Mouse (Mus musculus): ENCODE measurements at regions not wholly inside any gene's neighbourhood (a gene's known extent, or its start where the extent isn't known, plus 50 kb on each side); places are given as distances from the start of the nearest gene placed in this dataset.

DNA sequence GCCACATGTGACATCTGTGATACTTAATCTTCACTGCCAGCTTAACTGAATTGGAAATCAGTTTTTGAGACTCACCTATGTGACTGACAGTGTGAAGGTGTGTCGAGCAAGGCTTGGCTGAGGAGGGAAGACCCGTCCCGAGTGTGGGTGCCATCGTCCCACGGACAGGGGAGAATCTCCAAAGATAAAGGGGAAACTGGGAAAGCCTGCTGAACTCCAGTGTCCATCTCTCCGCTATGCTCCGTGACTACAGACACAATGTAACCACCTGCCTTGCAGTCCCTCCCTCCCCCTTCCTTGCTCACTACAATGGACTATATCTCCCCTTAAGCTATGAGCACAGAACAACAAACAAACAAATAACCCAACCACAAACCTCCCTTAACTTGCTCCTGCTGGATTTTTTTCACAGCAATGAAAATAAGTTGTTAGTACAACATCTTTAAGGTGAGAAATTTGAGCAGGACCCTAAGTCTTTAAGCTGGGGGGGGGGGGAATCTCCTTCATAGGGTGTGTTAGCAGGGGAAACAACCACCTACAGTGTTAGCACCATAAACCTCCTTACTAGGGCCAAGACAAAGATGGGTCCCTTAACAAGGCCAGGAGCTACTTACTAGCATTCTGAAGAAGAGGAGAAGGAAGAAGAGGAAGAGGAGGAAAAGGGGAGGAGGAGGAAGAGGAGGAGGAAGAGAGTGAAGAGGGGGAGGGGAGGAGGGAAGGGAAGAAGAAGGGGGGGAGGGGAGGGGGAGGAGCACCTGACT is 144.0 kb upstream of the Nfe2l3 start:
- Histone ChIP-seq H3K27ac (ENCODE audit: low read length) (no peak overlapping the region), H3K36me3 (ENCODE audit: control insufficient read depth, insufficient read depth, low read length) (no peaks in the 10 kb centered on the region), H3K27me3 (ENCODE audit: control insufficient read depth, insufficient read depth, low read length) (no peaks in the 10 kb centered on the region), H3K4me3 (ENCODE audit: low read depth, low read length) (no peak overlapping the region), H3K9me3 (ENCODE audit: control insufficient read depth, low read depth, low read length) (no peaks in the 10 kb centered on the region), H3K4me2 (replicated peaks; ENCODE audit: low read depth, low read length) (no peak overlapping the region), H3K4me1 (ENCODE audit: control insufficient read depth, insufficient read depth, low read length) (peaks cover 9% of the 10 kb centered on the region; the same call in 1 of the 2 replicates), H3K9ac (replicated peaks; ENCODE audit: low read depth, low read length) (no peak overlapping the region)
- 79% methylated on average over 7 of the region's 7 CpGs for WGBS
- no peak for ATAC-seq (ENCODE audit: insufficient number of reproducible peaks, insufficient read depth, low FRiP score, low read depth)

DNA sequence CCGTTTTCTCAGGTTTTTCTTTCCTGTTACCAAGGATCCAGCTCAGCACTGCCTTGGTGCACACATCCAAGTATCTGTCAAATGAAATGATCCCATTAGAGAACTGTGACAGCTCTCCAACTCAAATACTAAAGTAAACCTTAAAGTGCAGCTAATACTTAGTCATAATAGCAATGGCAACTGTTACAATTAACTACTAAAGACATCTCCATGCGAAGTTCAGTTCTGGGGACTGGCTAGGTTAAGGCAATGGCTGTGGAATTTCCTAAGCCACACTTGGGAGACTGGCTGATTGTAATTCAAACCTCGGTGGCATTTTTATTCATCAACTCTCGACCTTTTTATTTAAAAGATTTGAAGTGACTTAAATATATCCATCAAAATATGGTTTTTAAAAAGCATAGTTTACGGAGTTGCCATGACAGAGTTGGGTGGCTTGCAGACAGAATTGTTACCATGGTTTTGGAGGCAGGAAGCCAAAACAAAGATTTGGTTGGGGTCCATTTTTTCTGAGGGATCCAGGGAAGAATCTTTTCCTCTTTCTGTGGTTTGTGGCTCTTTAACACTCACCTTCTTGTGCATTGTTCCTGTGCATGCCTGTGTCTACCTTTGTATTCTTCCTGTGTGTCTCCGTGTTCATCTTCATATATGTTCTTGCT is 143.3 kb upstream of the Nfe2l3 start:
- Histone ChIP-seq H3K27me3 (ENCODE audit: control insufficient read depth, insufficient read depth, low read length) (no peaks in the 10 kb centered on the region), H3K36me3 (ENCODE audit: control insufficient read depth, insufficient read depth, low read length) (no peaks in the 10 kb centered on the region), H3K4me1 (ENCODE audit: control insufficient read depth, insufficient read depth, low read length) (peaks cover 7% of the 10 kb centered on the region; the same call in 1 of the 2 replicates), H3K4me2 (replicated peaks; ENCODE audit: low read depth, low read length) (no peak overlapping the region), H3K27ac (ENCODE audit: low read length) (no peak overlapping the region), H3K4me3 (ENCODE audit: low read depth, low read length) (no peak overlapping the region), H3K9ac (replicated peaks; ENCODE audit: low read depth, low read length) (no peak overlapping the region), H3K9me3 (ENCODE audit: control insufficient read depth, low read depth, low read length) (no peaks in the 10 kb centered on the region)
- 57% methylated on average over 6 of the region's 6 CpGs for WGBS
- ATAC-seq (ENCODE audit: insufficient number of reproducible peaks, insufficient read depth, low FRiP score, low read depth), result no peak

DNA sequence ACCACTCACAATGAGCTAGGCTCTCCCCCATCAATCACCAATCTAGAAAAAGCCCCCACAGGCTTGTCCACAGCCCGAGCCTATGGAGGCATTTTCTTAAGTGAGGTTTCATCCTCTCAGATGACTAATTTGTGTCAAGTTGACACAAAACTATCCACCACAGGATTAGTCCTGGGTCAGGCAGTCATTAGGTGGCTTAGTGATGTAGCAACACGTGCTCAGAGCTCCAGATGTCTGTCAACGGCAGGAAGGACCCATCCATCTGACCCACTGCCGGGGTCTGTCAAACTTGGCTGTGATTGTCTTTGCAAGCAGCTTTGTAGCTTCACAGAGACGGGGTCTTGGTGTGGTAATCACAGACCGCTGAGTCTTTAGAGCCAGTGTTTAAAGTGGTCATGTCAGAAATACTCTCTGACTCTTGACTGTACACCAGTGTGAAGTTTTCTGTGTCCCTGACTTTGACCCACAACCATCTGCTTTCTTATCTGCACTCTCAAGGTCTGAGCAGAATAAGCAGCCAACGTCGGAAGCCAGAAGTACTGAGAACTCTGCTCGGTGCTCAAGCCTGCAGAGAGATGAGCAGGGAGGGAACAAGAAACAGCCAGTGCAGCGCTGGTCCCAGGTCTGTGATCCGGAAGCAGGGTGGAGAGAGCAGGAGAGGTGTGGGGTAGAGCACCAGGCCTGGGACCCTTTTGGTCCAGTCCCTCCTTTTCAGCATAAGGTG is 131.6 kb upstream of the Nfe2l3 start:
- H3K36me3 ChIP-seq (ENCODE audit: control insufficient read depth, insufficient read depth, low read length), result no peaks in the 10 kb centered on the region
- no peak overlapping the region for H3K4me3 ChIP-seq (ENCODE audit: low read depth, low read length)
- no peak overlapping the region for H3K27ac ChIP-seq (ENCODE audit: low read length)
- 66% methylated on average over 11 of the region's 11 CpGs for WGBS
- no peak overlapping the region for H3K9ac ChIP-seq (replicated peaks; ENCODE audit: low read depth, low read length)
- no peaks in the 10 kb centered on the region for H3K27me3 ChIP-seq (ENCODE audit: control insufficient read depth, insufficient read depth, low read length)
- no peak for ATAC-seq (ENCODE audit: insufficient number of reproducible peaks, insufficient read depth, low FRiP score, low read depth)
- no peaks in the 10 kb centered on the region for H3K4me1 ChIP-seq (ENCODE audit: control insufficient read depth, insufficient read depth, low read length)
- H3K4me2 ChIP-seq (replicated peaks; ENCODE audit: low read depth, low read length), result no peak overlapping the region
- peaks cover 3% of the 10 kb centered on the region; the same call in 1 of the 2 replicates for H3K9me3 ChIP-seq (ENCODE audit: control insufficient read depth, low read depth, low read length)

DNA sequence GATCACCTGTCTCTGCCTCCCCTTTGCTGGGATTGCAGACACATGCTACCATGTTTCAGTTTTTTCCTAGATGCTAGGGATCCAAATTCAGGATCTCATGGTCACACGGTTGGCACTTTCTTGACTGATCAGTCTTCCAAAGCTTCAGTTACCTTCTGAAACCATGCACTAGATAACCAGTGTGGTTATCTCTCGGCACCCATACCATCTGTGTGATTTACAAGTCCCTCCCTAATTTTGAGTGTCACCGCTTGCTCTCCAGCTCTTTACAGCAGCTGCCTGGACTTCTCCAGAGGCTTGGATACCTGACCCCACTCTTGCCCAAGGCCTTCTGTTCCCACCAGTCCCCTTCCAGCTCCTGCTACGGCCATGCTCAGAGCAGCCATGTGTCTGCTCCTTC is 130.6 kb upstream of the Nfe2l3 start:
- H3K36me3 ChIP-seq (ENCODE audit: control insufficient read depth, insufficient read depth, low read length), result no peaks in the 10 kb centered on the region
- H3K4me2 ChIP-seq (replicated peaks; ENCODE audit: low read depth, low read length), result no peak overlapping the region
- ATAC-seq (ENCODE audit: insufficient number of reproducible peaks, insufficient read depth, low FRiP score, low read depth), result no peak
- H3K4me3 ChIP-seq (ENCODE audit: low read depth, low read length), result no peak overlapping the region
- H3K9me3 ChIP-seq (ENCODE audit: control insufficient read depth, low read depth, low read length), result peaks cover 3% of the 10 kb centered on the region; the same call in 1 of the 2 replicates
- H3K27ac ChIP-seq (ENCODE audit: low read length), result no peak overlapping the region
- H3K4me1 ChIP-seq (ENCODE audit: control insufficient read depth, insufficient read depth, low read length), result no peaks in the 10 kb centered on the region
- H3K9ac ChIP-seq (replicated peaks; ENCODE audit: low read depth, low read length), result no peak overlapping the region
- 89% methylated on average over 4 of the region's 4 CpGs for WGBS
- H3K27me3 ChIP-seq (ENCODE audit: control insufficient read depth, insufficient read depth, low read length), result no peaks in the 10 kb centered on the region

DNA sequence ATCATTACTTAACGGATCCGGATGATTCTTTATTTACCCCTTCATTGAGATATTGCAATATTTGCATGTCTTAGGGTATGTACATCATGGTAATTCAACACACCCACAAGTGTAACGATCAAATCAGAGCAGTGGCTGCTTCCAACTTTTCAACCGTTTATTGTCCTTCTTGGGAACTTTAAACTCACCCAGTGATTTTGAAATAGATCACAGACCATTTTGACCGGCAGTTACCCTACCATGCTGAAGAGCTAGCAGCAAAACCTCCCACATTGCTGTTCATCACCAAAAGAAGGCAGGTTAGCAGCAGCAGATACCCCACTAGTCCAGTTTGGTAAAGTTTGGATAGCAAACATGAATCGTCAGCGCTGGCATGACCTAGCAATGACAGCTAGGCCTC is 130.2 kb upstream of the Nfe2l3 start:
- H3K27ac ChIP-seq (ENCODE audit: low read length), result no peak overlapping the region
- no peak overlapping the region for H3K9ac ChIP-seq (replicated peaks; ENCODE audit: low read depth, low read length)
- ATAC-seq (ENCODE audit: insufficient number of reproducible peaks, insufficient read depth, low FRiP score, low read depth), result no peak
- H3K4me3 ChIP-seq (ENCODE audit: low read depth, low read length), result no peak overlapping the region
- H3K4me1 ChIP-seq (ENCODE audit: control insufficient read depth, insufficient read depth, low read length), result no peaks in the 10 kb centered on the region
- no peaks in the 10 kb centered on the region for H3K36me3 ChIP-seq (ENCODE audit: control insufficient read depth, insufficient read depth, low read length)
- no peak overlapping the region for H3K4me2 ChIP-seq (replicated peaks; ENCODE audit: low read depth, low read length)
- H3K27me3 ChIP-seq (ENCODE audit: control insufficient read depth, insufficient read depth, low read length), result no peaks in the 10 kb centered on the region
- H3K9me3 ChIP-seq (ENCODE audit: control insufficient read depth, low read depth, low read length), result peaks cover 3% of the 10 kb centered on the region; the same call in 1 of the 2 replicates
- 91% methylated on average over 7 of the region's 7 CpGs for WGBS

DNA sequence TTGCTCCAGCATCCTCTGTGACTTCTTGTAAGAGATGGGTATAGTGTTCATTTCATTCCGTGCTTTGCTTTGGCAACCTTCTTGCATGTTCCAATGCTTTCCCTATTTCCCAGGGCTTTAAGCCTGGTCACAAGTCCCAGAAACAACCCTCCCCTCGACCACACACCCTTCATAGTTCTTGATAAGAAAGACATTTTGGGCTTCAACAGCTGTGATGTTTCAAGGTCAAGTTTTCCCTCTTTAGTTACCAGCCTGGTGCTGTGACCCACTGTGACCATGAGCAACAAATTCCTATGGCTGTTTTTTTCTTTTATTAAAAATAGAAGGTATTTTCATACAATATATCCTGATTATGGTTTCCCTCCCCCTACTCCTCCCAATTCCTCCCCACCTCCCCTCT is 114.1 kb upstream of the Nfe2l3 start:
- Histone ChIP-seq H3K27me3 (ENCODE audit: control insufficient read depth, insufficient read depth, low read length) (no peaks in the 10 kb centered on the region), H3K4me3 (ENCODE audit: low read depth, low read length) (no peak overlapping the region), H3K36me3 (ENCODE audit: control insufficient read depth, insufficient read depth, low read length) (no peaks in the 10 kb centered on the region), H3K4me1 (ENCODE audit: control insufficient read depth, insufficient read depth, low read length) (0 out of 2 replicates have a peak, but pooled peaks cover 8% of the 10 kb centered on the region), H3K9ac (replicated peaks; ENCODE audit: low read depth, low read length) (no peak overlapping the region), H3K4me2 (replicated peaks; ENCODE audit: low read depth, low read length) (no peak overlapping the region), H3K27ac (ENCODE audit: low read length) (no peak overlapping the region), H3K9me3 (ENCODE audit: control insufficient read depth, low read depth, low read length) (no peaks in the 10 kb centered on the region)
- WGBS, result 50% methylated on average over 2 of the region's 2 CpGs
- no peak for ATAC-seq (ENCODE audit: insufficient number of reproducible peaks, insufficient read depth, low FRiP score, low read depth)

DNA sequence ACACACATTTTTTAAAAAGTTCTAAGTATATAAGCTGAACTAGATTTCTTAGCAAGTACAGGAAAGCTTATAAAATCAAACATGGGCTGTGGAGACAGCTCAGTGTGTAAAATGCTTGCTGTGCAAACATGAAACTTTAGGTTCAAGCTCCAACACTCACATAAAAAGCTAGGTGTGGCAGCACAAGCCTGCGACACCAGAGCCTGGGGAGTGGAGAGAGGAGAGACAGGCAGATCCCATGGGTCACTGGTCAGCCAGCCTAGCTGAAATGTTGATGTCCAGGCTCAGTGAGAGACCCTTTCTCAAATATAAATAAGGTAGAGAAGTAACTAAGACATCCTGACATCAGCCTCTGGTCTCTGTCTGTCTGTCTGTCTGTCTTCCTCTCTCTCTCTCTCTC is 112.5 kb upstream of the Nfe2l3 start:
- Histone ChIP-seq H3K27me3 (ENCODE audit: control insufficient read depth, insufficient read depth, low read length) (no peaks in the 10 kb centered on the region), H3K4me1 (ENCODE audit: control insufficient read depth, insufficient read depth, low read length) (0 out of 2 replicates have a peak, but pooled peaks cover 8% of the 10 kb centered on the region), H3K9me3 (ENCODE audit: control insufficient read depth, low read depth, low read length) (no peaks in the 10 kb centered on the region), H3K4me2 (replicated peaks; ENCODE audit: low read depth, low read length) (0 out of 2 replicates have a peak overlapping the region, but pooled peaks have one; percentile 6), H3K4me3 (ENCODE audit: low read depth, low read length) (no peak overlapping the region), H3K36me3 (ENCODE audit: control insufficient read depth, insufficient read depth, low read length) (no peaks in the 10 kb centered on the region), H3K9ac (replicated peaks; ENCODE audit: low read depth, low read length) (no peak overlapping the region), H3K27ac (ENCODE audit: low read length) (peak overlapping the region; percentile 71; the same call in 1 of the 2 replicates)
- ATAC-seq (ENCODE audit: insufficient number of reproducible peaks, insufficient read depth, low FRiP score, low read depth), result no peak
- 65% methylated on average over 1 of the region's 1 CpGs for WGBS

DNA sequence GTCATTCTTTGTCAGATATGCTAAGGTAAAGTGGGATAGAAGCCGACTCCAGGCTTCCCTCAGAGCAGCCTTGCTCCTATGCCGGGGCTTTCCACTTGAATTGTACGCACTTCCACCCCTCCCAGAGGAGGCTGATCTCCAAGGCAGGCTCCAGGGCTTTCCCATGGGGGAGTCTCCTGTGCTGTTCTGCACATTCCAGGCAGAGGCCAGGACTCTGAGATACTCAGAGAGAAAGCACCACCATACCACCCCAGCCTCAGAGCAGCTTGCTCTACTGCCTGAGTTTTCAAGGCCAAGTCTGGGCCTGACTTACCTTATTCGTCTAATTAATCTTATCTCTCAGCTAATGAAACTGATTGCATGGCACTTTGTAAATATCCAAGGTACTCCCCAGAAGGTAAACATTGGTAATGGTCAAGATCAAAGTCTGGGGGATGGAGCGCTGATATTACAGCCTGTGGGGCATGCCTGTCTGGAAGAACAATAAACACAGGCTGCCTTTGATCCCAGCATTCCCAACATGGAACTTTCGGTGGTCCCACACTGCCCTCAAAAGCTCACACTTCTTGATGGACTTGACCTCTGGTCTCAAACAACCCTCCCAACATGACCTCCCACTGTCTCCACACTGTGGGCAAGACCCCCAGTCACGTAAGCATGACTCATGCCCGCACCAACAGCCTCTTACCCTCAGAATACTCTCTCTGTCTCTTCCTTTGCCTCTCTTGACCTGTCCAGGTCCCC is 111.6 kb upstream of the Nfe2l3 start:
- Histone ChIP-seq H3K9ac (replicated peaks; ENCODE audit: low read depth, low read length) (no peak overlapping the region), H3K27ac (ENCODE audit: low read length) (peak overlapping the region; percentile 71), H3K4me2 (replicated peaks; ENCODE audit: low read depth, low read length) (0 out of 2 replicates have a peak overlapping the region, but pooled peaks have one; percentile 6), H3K4me1 (ENCODE audit: control insufficient read depth, insufficient read depth, low read length) (0 out of 2 replicates have a peak, but pooled peaks cover 8% of the 10 kb centered on the region), H3K9me3 (ENCODE audit: control insufficient read depth, low read depth, low read length) (no peaks in the 10 kb centered on the region), H3K36me3 (ENCODE audit: control insufficient read depth, insufficient read depth, low read length) (no peaks in the 10 kb centered on the region), H3K4me3 (ENCODE audit: low read depth, low read length) (no peak overlapping the region), H3K27me3 (ENCODE audit: control insufficient read depth, insufficient read depth, low read length) (no peaks in the 10 kb centered on the region)
- ATAC-seq (ENCODE audit: insufficient number of reproducible peaks, insufficient read depth, low FRiP score, low read depth), result peak; percentile 87
- 33% methylated on average over 8 of the region's 8 CpGs for WGBS

Data from stomach, embryonic 14.5 days (tissue).